Mouse (Mus musculus): ENCODE results near the gene Mogs.
A peak's percentile ranks its signal among the peaks of the same experiment; 100 is the strongest.

The Mogs gene

GRCm38 (mm10) chr6:83121863-83122710 is 6.8 kb downstream of the Mogs start:
- no peak for DNase-seq (ENCODE audit: low read depth, low spot score)

GRCm38 (mm10) chr6:83122961-83123360 is 7.7 kb downstream of the Mogs start:
- no peak for DNase-seq (ENCODE audit: low read depth, low spot score)

- DNase-seq (ENCODE audit: low read depth, low spot score), result peak; percentile 88
Observed at GRCm38 (mm10) chr6:83124851-83125312, 9.6 kb downstream of the Mogs start.

GRCm38 (mm10) chr6:83125331-83125730 is 10.0 kb downstream of the Mogs start, which contains the start of gene Ino80b:
Gene Ino80b, minus strand, starts transcription at chr6:83125431.
- DNase-seq (ENCODE audit: low read depth, low spot score), result no peak

- no peak for DNase-seq (ENCODE audit: low read depth, low spot score)
Observed at GRCm38 (mm10) chr6:83127419-83127818, 12.1 kb downstream of the Mogs start.

GRCm38 (mm10) chr6:83131469-83132034 is 16.3 kb downstream of the Mogs start:
- DNase-seq (ENCODE audit: low read depth, low spot score), result no peak

GRCm38 (mm10) chr6:83132176-83132919 is 17.1 kb downstream of the Mogs start:
- no peak for DNase-seq (ENCODE audit: low read depth, low spot score)

GRCm38 (mm10) chr6:83134226-83134625 is 18.9 kb downstream of the Mogs start:
- no peak for DNase-seq (ENCODE audit: low read depth, low spot score)

GRCm38 (mm10) chr6:83134951-83135513 is 19.7 kb downstream of the Mogs start, which contains the start of gene Rtkn:
Gene Rtkn, plus strand, starts transcription at chr6:83135463.
- no peak for DNase-seq (ENCODE audit: low read depth, low spot score)

GRCm38 (mm10) chr6:83135571-83136161 is 20.4 kb downstream of the Mogs start:
- DNase-seq (ENCODE audit: low read depth, low spot score), result no peak

GRCm38 (mm10) chr6:83136291-83136880 is 21.1 kb downstream of the Mogs start:
- no peak for DNase-seq (ENCODE audit: low read depth, low spot score)

GRCm38 (mm10) chr6:83136881-83137575 is 21.7 kb downstream of the Mogs start:
- no peak for DNase-seq (ENCODE audit: low read depth, low spot score)

- DNase-seq (ENCODE audit: low read depth, low spot score), result no peak
Observed at GRCm38 (mm10) chr6:83137576-83137950, 22.3 kb downstream of the Mogs start.

GRCm38 (mm10) chr6:83138056-83138455 is 22.8 kb downstream of the Mogs start:
- DNase-seq (ENCODE audit: low read depth, low spot score), result no peak

- no peak for DNase-seq (ENCODE audit: low read depth, low spot score)
Observed at GRCm38 (mm10) chr6:83140044-83140443, 24.7 kb downstream of the Mogs start.

- no peak for DNase-seq (ENCODE audit: low read depth, low spot score)
Observed at GRCm38 (mm10) chr6:83141636-83142035, 26.3 kb downstream of the Mogs start.

- no peak for DNase-seq (ENCODE audit: low read depth, low spot score)
Observed at GRCm38 (mm10) chr6:83142211-83142731, 27.0 kb downstream of the Mogs start.

GRCm38 (mm10) chr6:83142886-83143285 is 27.6 kb downstream of the Mogs start:
- DNase-seq (ENCODE audit: low read depth, low spot score), result no peak

GRCm38 (mm10) chr6:83145209-83145608 is 29.9 kb downstream of the Mogs start:
- DNase-seq (ENCODE audit: low read depth, low spot score), result no peak

- no peak for DNase-seq (ENCODE audit: low read depth, low spot score)
Observed at GRCm38 (mm10) chr6:83145805-83146204, 30.5 kb downstream of the Mogs start.

All from brain, embryonic 18.5 days (tissue).